Mouse (Mus musculus): ENCODE data around the gene Ccdc83. TPM values are rescaled to one million over a fixed set of nuclear protein-coding genes. Genes with fewer than 3 reads are reported as not detected.

The Ccdc83 gene
- polyA plus RNA-seq (2012; ENCODE audit: insufficient read depth, insufficient read length, low replicate concordance, missing spikeins), result not detected in 2 replicates

- H3K4me1 ChIP-seq (ENCODE audit: control insufficient read depth, insufficient read depth, low read length), result peaks cover 4% of the 10 kb centered on the region; the same call in 1 of the 2 replicates
- no peak within 1 kb of the TSS for H3K4me3 ChIP-seq (ENCODE audit: insufficient read depth, low read depth, low read length)
- 6% methylated on average over 28 of the region's 28 CpGs for WGBS
- H3K27ac ChIP-seq (ENCODE audit: insufficient read depth, low read depth, low read length), result no peak within 1 kb of the TSS
- peak; percentile 97 for TF ChIP-seq CTCF (IDR thresholded peaks at IDR 0.05; ENCODE audit: insufficient read depth, low read depth, low read length)
- TF ChIP-seq POLR2A (IDR thresholded peaks at IDR 0.05; ENCODE audit: insufficient read depth, low read depth, low read length), result no peak
Observed at GRCm38 (mm10) chr7:90265289-90265970, at the start of gene Ccdc83. Gene Ccdc83, minus strand, starts transcription at chr7:90265777.

GRCm38 (mm10) chr7:90313421-90313820 lies 47.8 kb upstream of the Ccdc83 start:
- 74% methylated on average over 3 of the region's 3 CpGs for WGBS
- TF ChIP-seq POLR2A (IDR thresholded peaks at IDR 0.05; ENCODE audit: insufficient read depth, low read depth, low read length), result no peak
- Histone ChIP-seq H3K4me1 (ENCODE audit: control insufficient read depth, insufficient read depth, low read length) (peaks cover 2% of the 10 kb centered on the region; the same call in 1 of the 2 replicates), H3K4me3 (ENCODE audit: insufficient read depth, low read depth, low read length) (no peak overlapping the region), H3K27ac (ENCODE audit: insufficient read depth, low read depth, low read length) (no peak overlapping the region)

- TF ChIP-seq CTCF (IDR thresholded peaks at IDR 0.05; ENCODE audit: insufficient read depth, low read depth, low read length) (no peak), POLR2A (IDR thresholded peaks at IDR 0.05; ENCODE audit: insufficient read depth, low read depth, low read length) (no peak)
- no peak overlapping the region for H3K27ac ChIP-seq (ENCODE audit: insufficient read depth, low read depth, low read length)
- H3K4me1 ChIP-seq (ENCODE audit: control insufficient read depth, insufficient read depth, low read length), result peaks cover 2% of the 10 kb centered on the region; the same call in 1 of the 2 replicates
- H3K4me3 ChIP-seq (ENCODE audit: insufficient read depth, low read depth, low read length), result no peak overlapping the region
- 71% methylated on average over 7 of the region's 7 CpGs for WGBS
Observed at GRCm38 (mm10) chr7:90312151-90312883, 46.7 kb upstream of the Ccdc83 start.

- 88% methylated on average over 6 of the region's 6 CpGs for WGBS
- Histone ChIP-seq H3K4me3 (ENCODE audit: insufficient read depth, low read depth, low read length) (no peak overlapping the region), H3K4me1 (ENCODE audit: control insufficient read depth, insufficient read depth, low read length) (peaks cover 2% of the 10 kb centered on the region; the same call in 1 of the 2 replicates), H3K27ac (ENCODE audit: insufficient read depth, low read depth, low read length) (no peak overlapping the region)
- TF ChIP-seq CTCF (IDR thresholded peaks at IDR 0.05; ENCODE audit: insufficient read depth, low read depth, low read length) (no peak), POLR2A (IDR thresholded peaks at IDR 0.05; ENCODE audit: insufficient read depth, low read depth, low read length) (no peak)
Observed at GRCm38 (mm10) chr7:90308003-90308402, 42.4 kb upstream of the Ccdc83 start.

GRCm38 (mm10) chr7:90306968-90307367 lies 41.4 kb upstream of the Ccdc83 start:
- TF ChIP-seq CTCF (IDR thresholded peaks at IDR 0.05; ENCODE audit: insufficient read depth, low read depth, low read length) (no peak), POLR2A (IDR thresholded peaks at IDR 0.05; ENCODE audit: insufficient read depth, low read depth, low read length) (no peak)
- 85% methylated on average over 1 of the region's 1 CpGs for WGBS

GRCm38 (mm10) chr7:90306079-90306478 lies 40.5 kb upstream of the Ccdc83 start:
- Histone ChIP-seq H3K4me1 (ENCODE audit: control insufficient read depth, insufficient read depth, low read length) (peaks cover 10% of the 10 kb centered on the region), H3K4me3 (ENCODE audit: insufficient read depth, low read depth, low read length) (no peak overlapping the region), H3K27ac (ENCODE audit: insufficient read depth, low read depth, low read length) (no peak overlapping the region)
- TF ChIP-seq POLR2A (IDR thresholded peaks at IDR 0.05; ENCODE audit: insufficient read depth, low read depth, low read length) (no peak), CTCF (IDR thresholded peaks at IDR 0.05; ENCODE audit: insufficient read depth, low read depth, low read length) (no peak)
- WGBS, result 28% methylated on average over 3 of the region's 3 CpGs

More at GRCm38 (mm10) chr7:90306968-90307367, 41.4 kb upstream of the Ccdc83 start:
- no peak overlapping the region for H3K27ac ChIP-seq (ENCODE audit: insufficient read depth, low read depth, low read length)
- peaks cover 10% of the 10 kb centered on the region for H3K4me1 ChIP-seq (ENCODE audit: control insufficient read depth, insufficient read depth, low read length)
- H3K4me3 ChIP-seq (ENCODE audit: insufficient read depth, low read depth, low read length), result no peak overlapping the region

- TF ChIP-seq POLR2A (IDR thresholded peaks at IDR 0.05; ENCODE audit: insufficient read depth, low read depth, low read length) (no peak), CTCF (IDR thresholded peaks at IDR 0.05; ENCODE audit: insufficient read depth, low read depth, low read length) (no peak)
- Histone ChIP-seq H3K4me3 (ENCODE audit: insufficient read depth, low read depth, low read length) (peak overlapping the region; percentile 58), H3K27ac (ENCODE audit: insufficient read depth, low read depth, low read length) (no peak overlapping the region), H3K4me1 (ENCODE audit: control insufficient read depth, insufficient read depth, low read length) (peaks cover 10% of the 10 kb centered on the region)
- 9% methylated on average over 27 of the region's 27 CpGs for WGBS
Observed at GRCm38 (mm10) chr7:90302647-90303552, 37.3 kb upstream of the Ccdc83 start.

- no peak for TF ChIP-seq POLR2A (IDR thresholded peaks at IDR 0.05; ENCODE audit: insufficient read depth, low read depth, low read length)
- no peak for TF ChIP-seq CTCF (IDR thresholded peaks at IDR 0.05; ENCODE audit: insufficient read depth, low read depth, low read length)
- Histone ChIP-seq H3K4me1 (ENCODE audit: control insufficient read depth, insufficient read depth, low read length) (peaks cover 10% of the 10 kb centered on the region), H3K4me3 (ENCODE audit: insufficient read depth, low read depth, low read length) (peak within 1 kb of the TSS; percentile 58), H3K27ac (ENCODE audit: insufficient read depth, low read depth, low read length) (no peak within 1 kb of the TSS)
- WGBS, result 3% methylated on average over 43 of the region's 43 CpGs
Observed at GRCm38 (mm10) chr7:90301942-90302646, 36.5 kb upstream of the Ccdc83 start, which contains the start of gene Sytl2. Gene Sytl2, plus strand, starts transcription at chr7:90302252.

Data from olfactory bulb, adult 2 months (tissue).